Mouse (Mus musculus) megakaryocyte, adult 5-6 weeks (primary cell): Measurements from ENCODE around the gene Fam189b. TPM values are rescaled to one million over a fixed set of nuclear protein-coding genes. Genes with fewer than 3 reads are reported as not detected.
A peak's percentile ranks its signal among the peaks of the same experiment; 100 is the strongest.

Source experiments
- ATAC-seq: 2 replicates; pipeline ENCODE4 v1.8.0; 2016; ENCODE audit warnings: mild to moderate bottlenecking, inconsistent platforms; ENCODE audit not compliant: poor library complexity, severe bottlenecking
- total RNA-seq, 2 experiments: library from RNA; stranded (forward) in 1 of 2; stranded (reverse) in 1 of 2; fragments of 153-499, 151-499 nt in 1 of 2; fragments of 221-1000, 200-1000 nt in 1 of 2; gene quantifications; 2 replicates each; pipeline versions ENCODE4 v1.2.3 to v1.2.4; 2015 to 2017

Fam189b gene
- total RNA-seq, 2 experiments from 2014 or later: 3.3 to 13.5 TPM

GRCm38 (mm10) chr3:89227307-89228179, 44.6 kb downstream of the Fam189b start:
- ATAC-seq: peak; percentile 22; the same call in 1 of the 2 replicates

GRCm38 (mm10) chr3:89228180-89228549, 45.2 kb downstream of the Fam189b start:
- peak; percentile 95 for ATAC-seq

- ATAC-seq: no peak
Observed at GRCm38 (mm10) chr3:89228836-89229235, 45.9 kb downstream of the Fam189b start, which contains the start of gene Muc1. Gene Muc1 (plus strand): TSS chr3:89229057.

GRCm38 (mm10) chr3:89229276-89229675, 46.3 kb downstream of the Fam189b start:
- no peak for ATAC-seq

- ATAC-seq: no peak
Observed at GRCm38 (mm10) chr3:89230561-89230960, 47.6 kb downstream of the Fam189b start.

- no peak for ATAC-seq
Observed at GRCm38 (mm10) chr3:89231345-89231744, 48.4 kb downstream of the Fam189b start.

GRCm38 (mm10) chr3:89231772-89232275, 48.9 kb downstream of the Fam189b start:
- no peak for ATAC-seq

- ATAC-seq: no peak
Observed at GRCm38 (mm10) chr3:89232614-89233013, 49.7 kb downstream of the Fam189b start.

- ATAC-seq: peak; percentile 78
Observed at GRCm38 (mm10) chr3:89233562-89234110, 50.7 kb downstream of the Fam189b start.

- no peak for ATAC-seq
Observed at GRCm38 (mm10) chr3:89236516-89236915, 53.6 kb downstream of the Fam189b start.

GRCm38 (mm10) chr3:89237682-89238081, 54.7 kb downstream of the Fam189b start:
- no peak for ATAC-seq

- no peak for ATAC-seq
Observed at GRCm38 (mm10) chr3:89238494-89238893, 55.6 kb downstream of the Fam189b start.

Other genes with a start within 250 kb of the Fam189b start
- 29.0 and 32.4 TPM in 2 replicates for gene Ash1l, start 232.5 kb upstream of the Fam189b start, total RNA-seq (2015)
- gene Ash1l, start 232.5 kb upstream of the Fam189b start, total RNA-seq (2017): 18.4 and 28.1 TPM in 2 replicates
- 70.6 and 75.4 TPM in 2 replicates for gene Dap3, start 232.0 kb upstream of the Fam189b start, total RNA-seq (2015)
- 45.6 and 51.5 TPM in 2 replicates for gene Dap3, start 232.0 kb upstream of the Fam189b start, total RNA-seq (2017)
- 11.6 and 13.7 TPM in 2 replicates for gene Rusc1, start 89.8 kb upstream of the Fam189b start, total RNA-seq (2015)
- 11.3 and 11.8 TPM in 2 replicates for gene Rusc1, start 89.8 kb upstream of the Fam189b start, total RNA-seq (2017)
- gene Gm43738, start 82.0 kb upstream of the Fam189b start, total RNA-seq (2015): not detected in 2 replicates
- not detected in 2 replicates for gene Gm43738, start 82.0 kb upstream of the Fam189b start, total RNA-seq (2017)
- 57.3 and 64.0 TPM in 2 replicates for gene Fdps, start 81.2 kb upstream of the Fam189b start, total RNA-seq (2015)
- 132 and 150 TPM in 2 replicates for gene Fdps, start 81.2 kb upstream of the Fam189b start, total RNA-seq (2017)
- 1.2 and 4.0 TPM in 2 replicates for gene Pklr, start 47.0 kb upstream of the Fam189b start, total RNA-seq (2015)
- 1.4 and 8.0 TPM in 2 replicates for gene Pklr, start 47.0 kb upstream of the Fam189b start, total RNA-seq (2017)
- not detected in 2 replicates for gene Hcn3, start 22.9 kb upstream of the Fam189b start, total RNA-seq (2015)
- not detected in 2 replicates for gene Hcn3, start 22.9 kb upstream of the Fam189b start, total RNA-seq (2017)
- gene Clk2, start 18.3 kb upstream of the Fam189b start, total RNA-seq (2015): 38.1 and 38.4 TPM in 2 replicates
- 47.1 and 48.5 TPM in 2 replicates for gene Clk2, start 18.3 kb upstream of the Fam189b start, total RNA-seq (2017)
- gene Scamp3, start 5.7 kb upstream of the Fam189b start, total RNA-seq (2015): 43.0 and 52.9 TPM in 2 replicates
- 17.9 and 18.1 TPM in 2 replicates for gene Scamp3, start 5.7 kb upstream of the Fam189b start, total RNA-seq (2017)
- gene Gba, start 19.8 kb downstream of the Fam189b start, total RNA-seq (2015): 77.6 and 78.1 TPM in 2 replicates
- gene Gba, start 19.8 kb downstream of the Fam189b start, total RNA-seq (2017): 71.1 and 79.5 TPM in 2 replicates
- gene Thbs3, start 32.0 kb downstream of the Fam189b start, total RNA-seq (2015): 0.07 TPM in 1 of 2 replicates, not detected in the other
- 0.12 and 0.70 TPM in 2 replicates for gene Thbs3, start 32.0 kb downstream of the Fam189b start, total RNA-seq (2017)
- gene Mtx1, start 43.9 kb downstream of the Fam189b start, total RNA-seq (2015): 49.5 and 57.8 TPM in 2 replicates
- 41.8 and 45.3 TPM in 2 replicates for gene Mtx1, start 43.9 kb downstream of the Fam189b start, total RNA-seq (2017)
- gene Muc1, start 45.9 kb downstream of the Fam189b start, total RNA-seq (2015): 0.25 and 0.58 TPM in 2 replicates
- gene Muc1, start 45.9 kb downstream of the Fam189b start, total RNA-seq (2017): 0.18 TPM in 1 of 2 replicates, not detected in the other
- gene Krtcap2, start 62.8 kb downstream of the Fam189b start, total RNA-seq (2015): 142 and 167 TPM in 2 replicates
- 159 and 189 TPM in 2 replicates for gene Krtcap2, start 62.8 kb downstream of the Fam189b start, total RNA-seq (2017)
- 0.39 and 0.80 TPM in 2 replicates for gene Trim46, start 63.2 kb downstream of the Fam189b start, total RNA-seq (2015)
- gene Trim46, start 63.2 kb downstream of the Fam189b start, total RNA-seq (2017): 0.55 TPM in 1 of 2 replicates, not detected in the other
- gene Dpm3, start 76.2 kb downstream of the Fam189b start, total RNA-seq (2015): 84.6 and 95.5 TPM in 2 replicates
- 72.1 and 82.3 TPM in 2 replicates for gene Dpm3, start 76.2 kb downstream of the Fam189b start, total RNA-seq (2017)
- 42.9 and 68.4 TPM in 2 replicates for gene Slc50a1, start 87.4 kb downstream of the Fam189b start, total RNA-seq (2015)
- 31.5 and 52.2 TPM in 2 replicates for gene Slc50a1, start 87.4 kb downstream of the Fam189b start, total RNA-seq (2017)
- not detected in 2 replicates for gene Efna1, start 98.0 kb downstream of the Fam189b start, total RNA-seq (2015)
- gene Efna1, start 98.0 kb downstream of the Fam189b start, total RNA-seq (2017): not detected in 2 replicates
- gene Efna3, start 139.8 kb downstream of the Fam189b start, total RNA-seq (2015): not detected in 2 replicates
- not detected in 2 replicates for gene Efna3, start 139.8 kb downstream of the Fam189b start, total RNA-seq (2017)
- 0.16 and 0.33 TPM in 2 replicates for gene Efna4, start 154.9 kb downstream of the Fam189b start, total RNA-seq (2015)
- gene Efna4, start 154.9 kb downstream of the Fam189b start, total RNA-seq (2017): not detected in 2 replicates
- gene Adam15, start 166.9 kb downstream of the Fam189b start, total RNA-seq (2015): 107 and 135 TPM in 2 replicates
- gene Adam15, start 166.9 kb downstream of the Fam189b start, total RNA-seq (2017): 100 and 124 TPM in 2 replicates
- gene Dcst2, start 178.8 kb downstream of the Fam189b start, total RNA-seq (2015): not detected in 2 replicates
- gene Dcst2, start 178.8 kb downstream of the Fam189b start, total RNA-seq (2017): not detected in 2 replicates
- gene Dcst1, start 182.1 kb downstream of the Fam189b start, total RNA-seq (2015): 0.14 TPM in 1 of 2 replicates, not detected in the other
- gene Dcst1, start 182.1 kb downstream of the Fam189b start, total RNA-seq (2017): not detected in 2 replicates
- 38.9 and 41.1 TPM in 2 replicates for gene Zbtb7b, start 211.6 kb downstream of the Fam189b start, total RNA-seq (2015)
- gene Zbtb7b, start 211.6 kb downstream of the Fam189b start, total RNA-seq (2017): 63.8 and 71.3 TPM in 2 replicates
- 1.6 and 2.3 TPM in 2 replicates for gene Lenep, start 219.7 kb downstream of the Fam189b start, total RNA-seq (2015)
- 0.37 and 0.44 TPM in 2 replicates for gene Lenep, start 219.7 kb downstream of the Fam189b start, total RNA-seq (2017)
- gene Flad1, start 228.7 kb downstream of the Fam189b start, total RNA-seq (2015): 9.7 and 11.6 TPM in 2 replicates
- gene Flad1, start 228.7 kb downstream of the Fam189b start, total RNA-seq (2017): 10.8 and 11.8 TPM in 2 replicates
- 157 and 174 TPM in 2 replicates for gene Cks1b, start 235.2 kb downstream of the Fam189b start, total RNA-seq (2015)
- gene Cks1b, start 235.2 kb downstream of the Fam189b start, total RNA-seq (2017): 126 and 134 TPM in 2 replicates
- 42.9 and 51.6 TPM in 2 replicates for gene Shc1, start 235.3 kb downstream of the Fam189b start, total RNA-seq (2015)
- gene Shc1, start 235.3 kb downstream of the Fam189b start, total RNA-seq (2017): 52.4 and 55.1 TPM in 2 replicates
- 23.2 and 28.2 TPM in 2 replicates for gene Pygo2, start 247.1 kb downstream of the Fam189b start, total RNA-seq (2015)
- gene Pygo2, start 247.1 kb downstream of the Fam189b start, total RNA-seq (2017): 11.2 and 18.2 TPM in 2 replicates